Mouse (Mus musculus): ENCODE results near the gene Gm14819.
"Not testable (repeated sequence)": the region's sequence is repeated elsewhere in the genome, so short reads cannot be mapped to it uniquely, and the experiment has no call there.

Gm14819 gene

DNA sequence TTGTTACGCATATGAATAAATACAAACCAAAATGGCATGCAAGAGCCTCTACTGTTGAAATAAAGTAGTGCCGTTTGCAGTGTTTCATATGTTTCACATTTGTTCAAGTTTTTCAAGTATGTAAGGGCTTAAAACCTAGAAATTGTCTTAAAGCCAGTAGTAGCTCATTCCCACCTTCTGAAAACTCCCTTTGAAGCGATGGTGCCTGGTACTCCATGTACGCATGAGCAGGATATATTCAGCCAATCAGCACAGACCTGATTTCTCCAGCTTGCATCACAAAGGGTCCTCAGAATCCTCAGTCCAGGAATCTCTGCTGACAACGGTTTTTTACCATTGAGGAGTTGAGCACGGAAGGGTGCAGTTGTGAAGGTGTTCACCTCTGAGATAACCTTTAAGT is at the start of gene Gm14819:
TSS of gene Gm14819 (plus strand) at position 301 of the 400 bp plus-strand sequence.
- not testable (repeated sequence) for DNase-seq (ENCODE audit: low spot score)

All from urinary bladder, postnatal 14 days (tissue).